Mouse (Mus musculus) midbrain, embryonic 15.5 days (tissue): ENCODE data around the gene Tmigd1. TPM values are rescaled to one million over a fixed set of nuclear protein-coding genes. Genes with fewer than 3 reads are reported as not detected.

Source experiments
- ATAC-seq: fragments of 200-750 bp; cut with Nextera tagmentation; replicated peaks from 2 replicates; pipeline ENCODE4 v1.8.0; 2017; ENCODE audit warnings: moderate TSS enrichment
- H3K27ac ChIP-seq: fragments of 300-500 bp; sonication (generic); 2 replicates; pipeline ENCODE4 v1.5.1; 2015; ENCODE audit warnings: mild to moderate bottlenecking, inconsistent platforms
- H3K27me3 ChIP-seq: fragments of 300-500 bp; sonication (generic); replicated peaks from 2 replicates; pipeline ENCODE4 v1.6.1; 2015; ENCODE audit warnings: inconsistent platforms
- H3K36me3 ChIP-seq: fragments of 300-500 bp; sonication (generic); replicated peaks from 2 replicates; pipeline ENCODE4 v1.6.1; 2015; ENCODE audit warnings: inconsistent platforms
- H3K4me1 ChIP-seq: fragments of 300-500 bp; sonication (generic); 2 replicates; pipeline ENCODE4 v1.6.1; 2015; ENCODE audit warnings: inconsistent platforms
- H3K4me2 ChIP-seq: fragments of 300-500 bp; sonication (generic); 2 replicates; pipeline ENCODE4 v1.6.1; 2015; ENCODE audit warnings: inconsistent platforms, mild to moderate bottlenecking, moderate library complexity
- H3K4me3 ChIP-seq: fragments of 300-500 bp; sonication (generic); 2 replicates; pipeline ENCODE4 v1.5.1; 2015; ENCODE audit warnings: mild to moderate bottlenecking, inconsistent platforms
- H3K9ac ChIP-seq: fragments of 300-500 bp; sonication (generic); 2 replicates; pipeline ENCODE4 v1.6.1; 2015; ENCODE audit warnings: mild to moderate bottlenecking, inconsistent platforms
- H3K9me3 ChIP-seq: fragments of 300-500 bp; sonication (generic); 2 replicates; pipeline ENCODE4 v1.6.1; 2016; ENCODE audit warnings: inconsistent platforms
- WGBS: fragments of 180-500 bp; shearing (Covaris S2); methylation state at CpG from one replicate; pipeline ENCODE4 v1.1.7; 2015; ENCODE audit warnings: mixed read lengths; 5-methylcytosine and 5-hydroxymethylcytosine counted together
- polyA plus RNA-seq: library from polyadenylated mRNA; unstranded; fragments of >200 nt; fragmentation: Nextera tagmentation; extraction: Ambion mirVana; gene quantifications from 2 replicates; pipeline ENCODE4 v1.2.1, GENCODE M21; 2015

Gene Tmigd1
- polyA plus RNA-seq, result not detected in 2 replicates

GRCm38 (mm10) chr11:76901579-76902361 lies at the start of gene Tmigd1:
TSS of gene Tmigd1 (plus strand) at chr11:76902159.
- Histone ChIP-seq H3K27me3 (no peaks in the 10 kb centered on the region), H3K9ac (no peak within 1 kb of the TSS), H3K4me1 (no peaks in the 10 kb centered on the region), H3K4me2 (no peak within 1 kb of the TSS), H3K36me3 (no peaks in the 10 kb centered on the region), H3K27ac (no peak within 1 kb of the TSS), H3K4me3 (no peak within 1 kb of the TSS), H3K9me3 (no peaks in the 10 kb centered on the region)
- ATAC-seq, result no peak
- 75% methylated on average over 7 of the region's 7 CpGs for WGBS

DNA sequence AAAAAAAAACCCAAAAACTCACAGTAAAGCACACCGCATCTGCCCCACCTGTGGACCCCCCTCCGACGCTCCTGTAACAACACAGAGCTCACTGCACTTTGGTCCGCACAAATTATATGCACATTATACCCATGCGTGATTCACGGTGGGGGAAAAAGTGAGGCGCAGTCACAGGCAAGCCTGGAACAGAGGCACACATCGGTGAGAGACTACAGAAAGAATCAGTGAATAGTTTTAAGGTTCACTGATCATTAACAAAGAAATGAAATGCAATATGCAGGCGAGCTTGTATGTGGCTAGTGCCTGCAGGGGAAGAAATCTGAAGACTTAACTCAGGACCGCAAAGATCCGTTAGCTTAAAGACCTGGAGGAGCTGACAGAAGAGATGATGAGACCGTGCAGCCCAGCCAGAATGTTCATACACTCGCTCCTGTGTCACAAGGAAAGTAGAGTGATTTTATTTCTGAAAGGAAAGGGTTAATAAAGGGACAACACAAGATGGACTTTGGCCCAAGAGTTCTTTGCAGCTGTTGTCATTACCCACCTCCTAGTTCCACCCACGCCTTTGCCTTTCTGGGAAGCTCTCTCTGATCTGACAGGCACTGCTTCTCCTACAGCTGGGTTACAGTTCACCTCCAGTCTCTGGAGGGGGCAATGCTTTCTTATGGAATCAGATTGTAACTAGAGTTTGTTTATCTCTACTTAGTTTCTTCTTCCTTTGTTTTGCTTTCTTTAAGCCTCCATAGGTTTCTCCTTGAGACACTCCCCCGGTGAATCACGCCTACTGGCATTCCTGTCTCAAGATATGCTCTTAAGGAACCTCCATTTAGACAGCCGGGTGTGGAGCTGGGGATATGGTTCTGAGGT lies 47.3 kb upstream of the Tmigd1 start:
- WGBS, result 48% methylated on average over 17 of the region's 17 CpGs
- Histone ChIP-seq H3K4me3 (no peak overlapping the region), H3K4me1 (no peaks in the 10 kb centered on the region), H3K4me2 (no peak overlapping the region), H3K9ac (no peak overlapping the region), H3K36me3 (no peaks in the 10 kb centered on the region), H3K9me3 (no peaks in the 10 kb centered on the region), H3K27me3 (no peaks in the 10 kb centered on the region), H3K27ac (no peak overlapping the region)
- no peak for ATAC-seq

DNA sequence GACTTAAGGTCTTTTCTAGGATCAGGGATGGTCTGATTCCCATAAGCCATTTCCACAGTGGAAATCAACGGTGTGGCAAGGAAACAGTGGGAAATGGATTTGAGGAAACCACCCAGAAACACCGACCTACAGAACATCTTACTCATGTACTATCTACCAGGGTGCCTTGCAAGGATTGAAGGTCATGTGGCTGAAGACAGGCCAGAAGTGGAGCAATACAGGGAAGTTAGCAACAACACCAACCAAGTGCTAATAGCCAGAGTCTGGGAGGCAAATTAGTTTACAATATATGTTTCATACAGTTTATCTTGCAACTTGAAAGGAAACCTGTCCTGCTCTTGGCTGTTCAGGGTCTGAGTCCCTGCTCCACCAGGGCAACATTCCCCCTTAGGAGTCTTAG lies 45.4 kb upstream of the Tmigd1 start:
- ATAC-seq, result no peak
- WGBS, result 87% methylated on average over 2 of the region's 2 CpGs
- no peaks in the 10 kb centered on the region for H3K9me3 ChIP-seq
- H3K9ac ChIP-seq, result no peak overlapping the region
- no peaks in the 10 kb centered on the region for H3K36me3 ChIP-seq
- no peaks in the 10 kb centered on the region for H3K4me1 ChIP-seq
- no peak overlapping the region for H3K4me2 ChIP-seq
- H3K27ac ChIP-seq, result no peak overlapping the region
- H3K27me3 ChIP-seq, result no peaks in the 10 kb centered on the region
- H3K4me3 ChIP-seq, result no peak overlapping the region

- no peak overlapping the region for H3K27ac ChIP-seq
- no peak overlapping the region for H3K9ac ChIP-seq
- ATAC-seq, result no peak
- no peaks in the 10 kb centered on the region for H3K9me3 ChIP-seq
- no peaks in the 10 kb centered on the region for H3K27me3 ChIP-seq
- WGBS, result 93% methylated on average over 7 of the region's 7 CpGs
- no peak overlapping the region for H3K4me3 ChIP-seq
- H3K4me1 ChIP-seq, result no peaks in the 10 kb centered on the region
- H3K36me3 ChIP-seq, result no peaks in the 10 kb centered on the region
- H3K4me2 ChIP-seq, result no peak overlapping the region
These were observed 44.8 kb upstream of the Tmigd1 start for GRCm38 (mm10) chr11:76857111-76857510.

- no peak for ATAC-seq
- Histone ChIP-seq H3K4me2 (no peak overlapping the region), H3K27ac (no peak overlapping the region), H3K36me3 (no peaks in the 10 kb centered on the region), H3K9me3 (no peaks in the 10 kb centered on the region), H3K9ac (no peak overlapping the region), H3K4me1 (no peaks in the 10 kb centered on the region), H3K27me3 (no peaks in the 10 kb centered on the region), H3K4me3 (no peak overlapping the region)
- 79% methylated on average over 5 of the region's 5 CpGs for WGBS
These were observed 43.2 kb upstream of the Tmigd1 start for GRCm38 (mm10) chr11:76858781-76859180.

DNA sequence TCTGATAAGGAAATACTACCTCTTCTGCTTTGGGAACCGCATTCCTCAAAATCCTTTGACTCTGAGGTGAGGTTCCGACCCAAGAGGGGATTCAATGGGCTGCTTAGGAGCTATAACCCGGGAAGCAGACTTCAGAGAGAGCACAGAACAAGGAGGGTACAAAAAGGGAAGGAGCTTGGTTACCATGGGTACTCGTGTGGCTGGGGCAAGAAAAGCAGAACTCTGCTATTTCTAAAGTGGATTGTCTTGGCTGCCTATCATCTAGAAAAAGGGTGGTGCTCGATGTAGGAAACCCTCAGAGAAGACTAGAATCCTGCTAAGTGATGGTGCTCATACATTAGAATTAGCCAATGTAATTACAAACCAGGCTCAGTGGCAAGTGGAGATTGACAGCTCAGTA lies 42.7 kb upstream of the Tmigd1 start:
- no peak overlapping the region for H3K4me3 ChIP-seq
- no peak overlapping the region for H3K4me2 ChIP-seq
- no peaks in the 10 kb centered on the region for H3K36me3 ChIP-seq
- no peaks in the 10 kb centered on the region for H3K27me3 ChIP-seq
- no peak overlapping the region for H3K27ac ChIP-seq
- no peaks in the 10 kb centered on the region for H3K4me1 ChIP-seq
- ATAC-seq, result no peak
- H3K9me3 ChIP-seq, result no peaks in the 10 kb centered on the region
- no peak overlapping the region for H3K9ac ChIP-seq
- WGBS, result 45% methylated on average over 5 of the region's 5 CpGs

DNA sequence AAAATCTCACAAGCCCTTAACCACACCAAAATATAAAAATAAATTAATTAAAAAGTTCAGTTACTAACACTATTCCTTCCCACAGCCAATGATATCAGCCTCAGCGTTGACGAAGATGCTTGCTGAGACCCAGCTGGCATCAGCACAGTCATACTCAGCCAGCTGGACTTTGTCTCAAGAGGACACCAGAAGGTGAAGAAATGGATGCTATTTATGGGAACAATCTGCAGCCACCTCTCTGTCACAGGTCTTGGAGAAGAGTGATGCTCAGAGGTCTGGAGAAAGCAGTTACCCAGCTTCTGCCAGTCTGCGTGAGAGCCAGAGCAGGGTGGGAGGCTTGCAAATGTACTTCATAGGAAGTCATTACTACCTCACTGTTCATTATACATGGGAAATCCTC lies 40.8 kb upstream of the Tmigd1 start:
- no peak overlapping the region for H3K27ac ChIP-seq
- WGBS, result 95% methylated on average over 3 of the region's 3 CpGs
- no peak overlapping the region for H3K4me2 ChIP-seq
- no peaks in the 10 kb centered on the region for H3K27me3 ChIP-seq
- no peaks in the 10 kb centered on the region for H3K9me3 ChIP-seq
- ATAC-seq, result no peak
- no peak overlapping the region for H3K4me3 ChIP-seq
- H3K4me1 ChIP-seq, result no peaks in the 10 kb centered on the region
- no peak overlapping the region for H3K9ac ChIP-seq
- H3K36me3 ChIP-seq, result no peaks in the 10 kb centered on the region

- H3K4me1 ChIP-seq, result no peaks in the 10 kb centered on the region
- no peaks in the 10 kb centered on the region for H3K27me3 ChIP-seq
- H3K27ac ChIP-seq, result no peak overlapping the region
- no peaks in the 10 kb centered on the region for H3K36me3 ChIP-seq
- no peak overlapping the region for H3K9ac ChIP-seq
- H3K4me2 ChIP-seq, result no peak overlapping the region
- no peak for ATAC-seq
- no peaks in the 10 kb centered on the region for H3K9me3 ChIP-seq
- 50% methylated on average over 11 of the region's 11 CpGs for WGBS
- H3K4me3 ChIP-seq, result no peak overlapping the region
These were observed 29.3 kb upstream of the Tmigd1 start for GRCm38 (mm10) chr11:76872556-76873234.

DNA sequence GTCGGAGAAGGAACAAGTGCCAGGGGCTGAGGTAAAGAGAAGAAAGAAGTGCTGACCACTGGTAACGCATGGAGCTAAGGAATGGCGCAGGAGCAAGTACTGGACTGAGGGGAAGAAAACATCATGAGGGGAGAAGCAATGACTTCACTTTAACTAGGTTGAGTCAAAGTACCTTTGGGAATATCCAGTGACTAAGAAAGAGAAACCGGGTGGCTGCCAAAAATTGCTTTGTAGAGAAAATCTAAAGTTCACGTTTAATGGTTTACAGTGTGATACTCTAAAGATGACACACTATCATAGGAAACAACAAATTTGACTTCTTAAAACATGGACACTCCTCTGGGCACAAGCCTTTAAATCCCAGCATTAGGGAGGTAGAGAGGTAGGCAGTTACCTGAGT lies 28.1 kb upstream of the Tmigd1 start:
- no peak overlapping the region for H3K9ac ChIP-seq

DNA sequence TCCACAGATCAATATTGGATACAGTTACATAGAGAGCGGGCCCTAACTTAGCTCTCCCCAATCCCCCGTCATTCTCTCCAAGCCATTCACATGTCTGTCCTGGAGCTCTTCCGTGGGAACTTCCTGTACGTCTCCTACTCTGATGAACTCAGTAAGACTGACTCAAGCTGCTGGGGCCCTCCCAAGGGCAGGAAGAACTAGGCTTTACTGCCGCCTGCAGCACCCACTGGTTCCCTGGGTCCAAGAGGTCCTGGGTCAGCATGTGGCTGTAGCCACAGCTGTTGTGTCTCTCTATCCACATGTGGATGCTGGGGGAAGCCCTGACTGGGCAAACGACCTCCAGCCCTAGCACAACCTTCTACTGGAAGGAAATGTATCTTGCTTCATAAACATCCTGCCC lies 27.2 kb upstream of the Tmigd1 start:
- H3K4me1 ChIP-seq, result no peaks in the 10 kb centered on the region
- no peak for ATAC-seq
- H3K4me3 ChIP-seq, result no peak overlapping the region
- H3K9me3 ChIP-seq, result no peaks in the 10 kb centered on the region
- H3K4me2 ChIP-seq, result no peak overlapping the region
- 81% methylated on average over 6 of the region's 6 CpGs for WGBS
- H3K27ac ChIP-seq, result no peak overlapping the region
- no peaks in the 10 kb centered on the region for H3K27me3 ChIP-seq
- no peak overlapping the region for H3K9ac ChIP-seq
- H3K36me3 ChIP-seq, result no peaks in the 10 kb centered on the region

More for the DNA sequence above, 28.1 kb upstream of the Tmigd1 start:
- Histone ChIP-seq H3K4me1 (no peaks in the 10 kb centered on the region), H3K27ac (no peak overlapping the region), H3K27me3 (no peaks in the 10 kb centered on the region), H3K9me3 (no peaks in the 10 kb centered on the region), H3K4me2 (no peak overlapping the region), H3K4me3 (no peak overlapping the region), H3K36me3 (no peaks in the 10 kb centered on the region)
- no peak for ATAC-seq
- WGBS, result 92% methylated on average over 5 of the region's 5 CpGs

GRCm38 (mm10) chr11:76879816-76880215 lies 22.1 kb upstream of the Tmigd1 start:
- Histone ChIP-seq H3K9me3 (no peaks in the 10 kb centered on the region), H3K27me3 (no peaks in the 10 kb centered on the region), H3K9ac (no peak overlapping the region), H3K27ac (no peak overlapping the region), H3K4me3 (no peak overlapping the region), H3K4me1 (no peaks in the 10 kb centered on the region), H3K36me3 (no peaks in the 10 kb centered on the region), H3K4me2 (no peak overlapping the region)
- WGBS, result 83% methylated on average over 5 of the region's 5 CpGs
- ATAC-seq, result no peak

DNA sequence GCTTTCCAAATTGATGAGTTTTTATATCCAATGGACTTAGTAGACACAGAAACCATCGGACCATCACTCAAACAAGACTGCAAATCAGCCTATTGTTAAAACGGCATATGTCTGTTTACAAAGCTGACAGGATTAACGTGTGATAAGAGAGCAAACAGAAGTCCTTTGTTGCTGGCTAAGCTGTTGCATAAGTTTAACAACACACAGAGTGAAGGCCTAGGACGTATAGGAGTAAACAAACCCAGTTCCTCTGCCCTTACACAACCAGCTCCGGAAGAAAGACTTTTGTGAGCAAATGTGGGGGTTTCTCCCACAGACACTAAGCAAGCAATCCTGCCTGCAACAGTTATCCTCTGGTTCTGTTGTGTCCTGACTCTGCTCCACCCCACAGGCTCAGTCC lies 17.5 kb upstream of the Tmigd1 start:
- no peak overlapping the region for H3K4me2 ChIP-seq
- H3K9me3 ChIP-seq, result no peaks in the 10 kb centered on the region
- no peaks in the 10 kb centered on the region for H3K4me1 ChIP-seq
- no peak overlapping the region for H3K27ac ChIP-seq
- no peak overlapping the region for H3K4me3 ChIP-seq
- 29% methylated on average over 5 of the region's 5 CpGs for WGBS
- H3K27me3 ChIP-seq, result no peaks in the 10 kb centered on the region
- ATAC-seq, result no peak
- H3K9ac ChIP-seq, result no peak overlapping the region
- no peaks in the 10 kb centered on the region for H3K36me3 ChIP-seq
